Mouse (Mus musculus) lung, embryonic 16.5 days (tissue): ENCODE data around the gene Ilk. TPM values are rescaled to one million over a fixed set of nuclear protein-coding genes. Genes with fewer than 3 reads are reported as not detected.
A peak's percentile ranks its signal among the peaks of the same experiment; 100 is the strongest.
"Not testable (repeated sequence)": the region's sequence is repeated elsewhere in the genome, so short reads cannot be mapped to it uniquely, and the experiment has no call there.

Source experiments
- ATAC-seq: fragments of 200-750 bp; cut with Nextera tagmentation; 2 replicates; pipeline ENCODE4 v1.8.0; 2017; ENCODE audit warnings: low read depth, mild to moderate bottlenecking, moderate library complexity
- H3K27ac ChIP-seq: fragments of 300-500 bp; sonication (generic); 2 replicates; pipeline ENCODE4 v1.5.1; 2014; ENCODE audit warnings: mild to moderate bottlenecking, control low read depth, low read length
- H3K27me3 ChIP-seq: fragments of 300-500 bp; sonication (generic); 2 replicates; pipeline ENCODE4 v1.6.1; 2014; ENCODE audit warnings: low read depth, low read length, mixed read lengths; ENCODE audit not compliant: control insufficient read depth, insufficient read depth
- H3K36me3 ChIP-seq: fragments of 300-500 bp; sonication (generic); 2 replicates; pipeline ENCODE4 v1.6.1; 2014; ENCODE audit warnings: low read length; ENCODE audit not compliant: control insufficient read depth, insufficient read depth
- H3K4me1 ChIP-seq: fragments of 300-500 bp; sonication (generic); replicated peaks from 2 replicates; pipeline ENCODE4 v1.6.1; 2014; ENCODE audit warnings: low read length, mixed read lengths; ENCODE audit not compliant: control insufficient read depth, insufficient read depth
- H3K4me2 ChIP-seq: fragments of 300-500 bp; sonication (generic); 2 replicates; pipeline ENCODE4 v1.6.1; 2014; ENCODE audit warnings: low read depth, low read length, control low read depth
- H3K4me3 ChIP-seq: fragments of 300-500 bp; sonication (generic); 2 replicates; pipeline ENCODE4 v1.5.1; 2014; ENCODE audit warnings: mild to moderate bottlenecking, low read length, control low read depth
- H3K9ac ChIP-seq: fragments of 300-500 bp; sonication (generic); 2 replicates; pipeline ENCODE4 v1.6.1; 2014; ENCODE audit warnings: low read length, control low read depth
- H3K9me3 ChIP-seq: fragments of 300-500 bp; sonication (generic); 2 replicates; pipeline ENCODE4 v1.6.1; 2016; ENCODE audit warnings: low read length; ENCODE audit not compliant: control insufficient read depth
- WGBS: fragments of 180-500 bp; shearing (Covaris S2); extraction: QIAGEN DNeasy Blood & Tissue Kit; methylation state at CpG from one replicate; pipeline ENCODE4 v1.1.7; 2014; 5-methylcytosine and 5-hydroxymethylcytosine counted together
- polyA plus RNA-seq: library from polyadenylated mRNA; unstranded; fragments of >200 nt; fragmentation: Nextera tagmentation; extraction: Ambion mirVana; gene quantifications from 2 replicates; pipeline ENCODE4 v1.2.1, GENCODE M21; 2015

The Ilk gene
- polyA plus RNA-seq, 1 experiment from 2014 or later: 413 TPM

GRCm38 (mm10) chr7:105728701-105729428 is 7.5 kb upstream of the Ilk start:
- no peak for ATAC-seq
- no peak overlapping the region for H3K4me3 ChIP-seq
- no peaks in the 10 kb centered on the region for H3K4me1 ChIP-seq
- peaks cover 24% of the 10 kb centered on the region for H3K36me3 ChIP-seq
- H3K27ac ChIP-seq: no peak overlapping the region
- 74% methylated on average over 6 of the region's 6 CpGs for WGBS
- no peak overlapping the region for H3K4me2 ChIP-seq
- no peak overlapping the region; the same call in 1 of the 2 replicates for H3K9ac ChIP-seq
- no peaks in the 10 kb centered on the region for H3K27me3 ChIP-seq
- H3K9me3 ChIP-seq: no peaks in the 10 kb centered on the region

- no peak for ATAC-seq
- no peak overlapping the region for H3K4me3 ChIP-seq
- H3K4me1 ChIP-seq: peaks cover 23% of the 10 kb centered on the region
- peaks cover 31% of the 10 kb centered on the region for H3K36me3 ChIP-seq
- H3K9me3 ChIP-seq: no peaks in the 10 kb centered on the region
- no peak overlapping the region for H3K27ac ChIP-seq
- no peak overlapping the region for H3K4me2 ChIP-seq
- no peaks in the 10 kb centered on the region for H3K27me3 ChIP-seq
- WGBS: 93% methylated on average over 11 of the region's 11 CpGs
- H3K9ac ChIP-seq: no peak overlapping the region
Observed at GRCm38 (mm10) chr7:105733836-105734235, 2.6 kb upstream of the Ilk start.

- Histone ChIP-seq H3K36me3 (peaks cover 27% of the 10 kb centered on the region), H3K27me3 (no peaks in the 10 kb centered on the region), H3K9me3 (no peaks in the 10 kb centered on the region), H3K9ac (peak overlapping the region; percentile 42; the same call in 1 of the 2 replicates), H3K4me1 (peaks cover 30% of the 10 kb centered on the region), H3K4me2 (peak overlapping the region; percentile 68; the same call in 1 of the 2 replicates), H3K27ac (no peak overlapping the region), H3K4me3 (no peak overlapping the region)
- ATAC-seq: no peak
- WGBS: 78% methylated on average over 8 of the region's 8 CpGs
Observed at GRCm38 (mm10) chr7:105734826-105735225, 1.6 kb upstream of the Ilk start.

GRCm38 (mm10) chr7:105735464-105735863 is 928 bp upstream of the Ilk start:
- not testable (repeated sequence) for ATAC-seq, H3K9me3 ChIP-seq, H3K27me3 ChIP-seq
- Histone ChIP-seq H3K4me3 (peak overlapping the region; percentile 91), H3K36me3 (peaks cover 30% of the 10 kb centered on the region), H3K9ac (peak overlapping the region; percentile 94), H3K4me1 (peaks cover 30% of the 10 kb centered on the region), H3K4me2 (peak overlapping the region; percentile 68), H3K27ac (peak overlapping the region; percentile 95)
- 42% methylated on average over 3 of the region's 4 CpGs for WGBS

- Histone ChIP-seq H3K9ac (peak within 1 kb of the TSS; percentile 94), H3K4me3 (peak within 1 kb of the TSS; percentile 91), H3K27me3 (no peaks in the 10 kb centered on the region), H3K27ac (peak within 1 kb of the TSS; percentile 98), H3K9me3 (no peaks in the 10 kb centered on the region), H3K4me2 (peak within 1 kb of the TSS; percentile 78), H3K36me3 (peaks cover 33% of the 10 kb centered on the region), H3K4me1 (peaks cover 30% of the 10 kb centered on the region)
- ATAC-seq: peak; percentile 6; the same call in 1 of the 2 replicates
- under 1% methylated on average over 30 of the region's 30 CpGs for WGBS
Observed at GRCm38 (mm10) chr7:105736911-105737521, 624 bp downstream of the Ilk start, which contains the start of gene Rrp8. TSS of gene Rrp8 (minus strand) at chr7:105737385.

- Histone ChIP-seq H3K4me2 (peak overlapping the region; percentile 78), H3K4me3 (peak overlapping the region; percentile 91), H3K4me1 (peaks cover 30% of the 10 kb centered on the region), H3K27ac (peak overlapping the region; percentile 95), H3K9ac (peak overlapping the region; percentile 94), H3K36me3 (peaks cover 37% of the 10 kb centered on the region), H3K27me3 (no peaks in the 10 kb centered on the region), H3K9me3 (no peaks in the 10 kb centered on the region)
- no peak for ATAC-seq
- 18% methylated on average over 3 of the region's 3 CpGs for WGBS
Observed at GRCm38 (mm10) chr7:105737648-105738047, 1.3 kb downstream of the Ilk start.

GRCm38 (mm10) chr7:105738286-105738685 is 1.9 kb downstream of the Ilk start:
- H3K9me3 ChIP-seq: no peaks in the 10 kb centered on the region
- 63% methylated on average over 2 of the region's 2 CpGs for WGBS
- H3K4me1 ChIP-seq: peaks cover 35% of the 10 kb centered on the region
- peak overlapping the region; percentile 41 for H3K4me3 ChIP-seq
- H3K36me3 ChIP-seq: peaks cover 34% of the 10 kb centered on the region
- ATAC-seq: no peak
- peak overlapping the region; percentile 78 for H3K4me2 ChIP-seq
- peak overlapping the region; percentile 98 for H3K27ac ChIP-seq
- no peaks in the 10 kb centered on the region for H3K27me3 ChIP-seq
- peak overlapping the region; percentile 62 for H3K9ac ChIP-seq

GRCm38 (mm10) chr7:105738948-105739347 is 2.6 kb downstream of the Ilk start:
- Histone ChIP-seq H3K4me1 (peaks cover 38% of the 10 kb centered on the region), H3K36me3 (peaks cover 27% of the 10 kb centered on the region), H3K4me3 (peak overlapping the region; percentile 41), H3K4me2 (peak overlapping the region; percentile 78), H3K27me3 (no peaks in the 10 kb centered on the region), H3K9ac (peak overlapping the region; percentile 62), H3K27ac (peak overlapping the region; percentile 98), H3K9me3 (no peaks in the 10 kb centered on the region)
- WGBS: 13% methylated on average over 3 of the region's 3 CpGs
- ATAC-seq: peak; percentile 81

GRCm38 (mm10) chr7:105740089-105740795 is 3.9 kb downstream of the Ilk start:
- Histone ChIP-seq H3K9me3 (no peaks in the 10 kb centered on the region), H3K4me2 (no peak overlapping the region), H3K27me3 (no peaks in the 10 kb centered on the region), H3K36me3 (peaks cover 21% of the 10 kb centered on the region; the same call in 1 of the 2 replicates), H3K4me1 (peaks cover 31% of the 10 kb centered on the region), H3K27ac (no peak overlapping the region; the same call in 1 of the 2 replicates), H3K9ac (no peak overlapping the region; the same call in 1 of the 2 replicates), H3K4me3 (no peak overlapping the region)
- 82% methylated on average over 13 of the region's 13 CpGs for WGBS
- ATAC-seq: no peak
